Comparison of ENCODE assay signal across 9 mouse cellular contexts in the genomic region with DNA sequence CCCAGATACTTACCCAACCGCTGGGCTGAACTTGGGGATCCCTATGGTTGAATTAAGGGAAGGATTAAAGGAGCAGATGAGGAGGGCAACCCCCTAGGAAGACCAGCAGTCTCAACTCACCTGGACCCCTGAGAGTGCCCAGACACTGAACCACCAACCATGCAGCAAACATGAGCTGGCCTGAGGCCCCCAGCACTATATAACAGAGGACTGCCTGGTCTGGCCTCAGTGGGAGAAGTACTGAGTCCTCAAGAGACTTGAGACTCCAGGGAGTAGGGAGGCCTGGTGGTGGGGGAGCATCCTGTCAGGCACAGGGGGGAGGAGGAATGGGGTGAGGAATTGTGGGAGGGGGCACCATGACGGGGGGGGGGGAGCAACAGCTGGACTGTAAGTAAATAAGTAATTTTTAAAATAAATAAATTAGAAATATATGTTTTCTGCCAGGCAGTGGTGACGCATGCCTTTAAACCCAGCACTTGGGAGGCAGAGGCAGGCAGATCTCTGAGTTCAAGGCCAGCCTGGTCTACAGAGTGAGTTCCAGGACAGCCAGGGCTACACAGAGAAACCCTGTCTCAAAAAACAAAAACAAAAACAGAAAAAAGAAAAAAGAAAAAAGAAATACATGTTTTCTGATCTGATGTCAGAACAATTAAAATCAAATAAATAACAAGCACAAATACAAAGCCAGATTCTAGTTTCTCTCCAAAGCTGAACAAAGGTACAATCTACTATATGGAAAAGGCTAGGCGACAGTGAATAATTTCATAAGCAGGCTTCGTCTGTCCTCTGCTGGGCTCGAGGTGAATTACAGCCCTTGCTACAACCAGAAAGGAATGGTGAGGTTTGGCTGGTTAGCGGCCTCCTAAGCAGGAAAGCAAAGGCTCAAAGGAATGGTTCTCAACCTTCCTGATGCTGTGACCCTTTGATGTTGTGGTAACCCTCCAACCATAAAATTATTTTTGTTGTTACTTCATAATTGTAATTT. TPM values are rescaled to one million over a fixed set of nuclear protein-coding genes. Genes with fewer than 3 reads are reported as not detected.
A peak's percentile ranks its signal among the peaks of the same experiment; 100 is the strongest.
DNase-seq lines count a peak whose midpoint lies in the region; ATAC-seq lines count a peak whose summit lies in the region.
"Had no signal": no experiment of that assay in that cellular context is flagged by ENCODE, and none has a peak within 500 bp of the region (broad histone marks: within the 10 kb centered on the region; RNA-seq: fewer than 3 reads in every experiment).

No protein-coding gene starts in this region.

- 45% methylated on average over 7 of the region's 7 CpGs for WGBS in kidney, embryonic 14.5 days
- WGBS in limb, embryonic 15.5 days = 45% methylated on average over 7 of the region's 7 CpGs

- ATAC-seq in common myeloid progenitor, adult 5-6 weeks (replicated peaks; ENCODE audit: low read depth, poor library complexity, severe bottlenecking) = peak; percentile 90
- ATAC-seq in kidney, embryonic 14.5 days (ENCODE audit: low FRiP score, low TSS enrichment) = peak; percentile 55
- 0 out of 2 replicates have a peak, but pooled peaks have one; percentile 35 for ATAC-seq in limb, embryonic 15.5 days (ENCODE audit: insufficient number of reproducible peaks, low FRiP score, low TSS enrichment, low read depth)

- no peak overlapping the region for H3K9ac ChIP-seq in kidney, embryonic 14.5 days (ENCODE audit: low read depth, low read length)
- no peak overlapping the region for H3K9ac ChIP-seq in limb, embryonic 15.5 days
- H3K9ac ChIP-seq: embryonic facial prominence, embryonic 13.5 days had no signal

- no peaks in the 10 kb centered on the region; the same call in 1 of the 2 replicates for H3K4me1 ChIP-seq in kidney, embryonic 14.5 days (ENCODE audit: control insufficient read depth, insufficient read depth, low read length)
- H3K4me1 ChIP-seq in limb, embryonic 15.5 days = no peaks in the 10 kb centered on the region; the same call in 1 of the 2 replicates

- no peaks in the 10 kb centered on the region for H3K36me3 ChIP-seq in kidney, embryonic 14.5 days (ENCODE audit: control insufficient read depth, insufficient read depth, low read length)
- no peaks in the 10 kb centered on the region for H3K36me3 ChIP-seq in limb, embryonic 15.5 days
- H3K36me3 ChIP-seq: embryonic facial prominence, embryonic 13.5 days had no signal

- intact Hi-C loops in gastrocnemius, postnatal 36 days (cut with DNase I) = loop anchor here (1.0 kb wide), 1 partner anchor 141 kb away; no protein-coding TSS in a partner anchor

- no peaks in the 10 kb centered on the region for H3K27me3 ChIP-seq in kidney, embryonic 14.5 days (ENCODE audit: control insufficient read depth, insufficient read depth, low read length)
- H3K27me3 ChIP-seq in limb, embryonic 15.5 days = peaks cover 30% of the 10 kb centered on the region; the same call in 1 of the 2 replicates
- H3K27me3 ChIP-seq: embryonic facial prominence, embryonic 13.5 days had no signal

- H3K9me3 ChIP-seq in kidney, embryonic 14.5 days (ENCODE audit: control insufficient read depth, low read length) = no peaks in the 10 kb centered on the region
- H3K9me3 ChIP-seq in limb, embryonic 15.5 days = no peaks in the 10 kb centered on the region
- H3K9me3 ChIP-seq: embryonic facial prominence, embryonic 13.5 days had no signal

- peak; percentile 50 to 68 for DNase-seq in urinary bladder, adult 18-20 months (ENCODE audit: low spot score in 2 of 2)
- no peak for DNase-seq in urinary bladder, postnatal 10 days (ENCODE audit: low spot score)
- DNase-seq in gastrocnemius, postnatal 36 days = peak; percentile 46 to 63
- peak; percentile 74 for DNase-seq in neural tube, embryonic 10.5 days (ENCODE audit: extremely low spot score, low spot score)
- DNase-seq in thymus, postnatal 10 days (ENCODE audit: low spot score in 2 of 2) = peak; percentile 41 to 71

- no peak overlapping the region for H3K4me3 ChIP-seq in kidney, embryonic 14.5 days (ENCODE audit: low read length)
- no peak overlapping the region for H3K4me3 ChIP-seq in limb, embryonic 15.5 days
- H3K4me3 ChIP-seq: embryonic facial prominence, embryonic 13.5 days had no signal

- no peak overlapping the region for H3K27ac ChIP-seq in kidney, embryonic 14.5 days (ENCODE audit: low read depth, low read length)
- H3K27ac ChIP-seq in limb, embryonic 15.5 days = no peak overlapping the region
- H3K27ac ChIP-seq: embryonic facial prominence, embryonic 13.5 days had no signal

- no peak overlapping the region for H3K4me2 ChIP-seq in kidney, embryonic 14.5 days (replicated peaks; ENCODE audit: low read depth, low read length)
- no peak overlapping the region for H3K4me2 ChIP-seq in limb, embryonic 15.5 days
- H3K4me2 ChIP-seq: embryonic facial prominence, embryonic 13.5 days had no signal

RNA-seq across cellular contexts. Expression of a gene that starts 55.4 kb away (rescaled TPM):
- 49.3 and 71.2 TPM in 2 replicates for total RNA-seq in common myeloid progenitor, adult 5-6 weeks (2017)
- total RNA-seq in gastrocnemius, postnatal 36 days (2021) = 100 to 1,000 TPM; 105 to 113 TPM
- polyA plus RNA-seq in kidney, embryonic 14.5 days (2014; fragmentation: Nextera tagmentation; extraction: Ambion mirVana) = 27.8 and 41.8 TPM in 2 replicates
- 31.7 and 33.0 TPM in 2 replicates for polyA plus RNA-seq in limb, embryonic 15.5 days (2015; fragmentation: Nextera tagmentation; extraction: Ambion mirVana)

Comparison
In these comparisons a context has a peak if more than half of its experiments do, and no peak if none do; other contexts are left out.
1. ATAC-seq: peak in every context shown above with its lines; median percentile 90 in common myeloid progenitor, adult 5-6 weeks; 55 in kidney, embryonic 14.5 days; 35 in limb, embryonic 15.5 days.